Comparison of ENCODE assay signal across 9 mouse cellular contexts in the genomic region with DNA sequence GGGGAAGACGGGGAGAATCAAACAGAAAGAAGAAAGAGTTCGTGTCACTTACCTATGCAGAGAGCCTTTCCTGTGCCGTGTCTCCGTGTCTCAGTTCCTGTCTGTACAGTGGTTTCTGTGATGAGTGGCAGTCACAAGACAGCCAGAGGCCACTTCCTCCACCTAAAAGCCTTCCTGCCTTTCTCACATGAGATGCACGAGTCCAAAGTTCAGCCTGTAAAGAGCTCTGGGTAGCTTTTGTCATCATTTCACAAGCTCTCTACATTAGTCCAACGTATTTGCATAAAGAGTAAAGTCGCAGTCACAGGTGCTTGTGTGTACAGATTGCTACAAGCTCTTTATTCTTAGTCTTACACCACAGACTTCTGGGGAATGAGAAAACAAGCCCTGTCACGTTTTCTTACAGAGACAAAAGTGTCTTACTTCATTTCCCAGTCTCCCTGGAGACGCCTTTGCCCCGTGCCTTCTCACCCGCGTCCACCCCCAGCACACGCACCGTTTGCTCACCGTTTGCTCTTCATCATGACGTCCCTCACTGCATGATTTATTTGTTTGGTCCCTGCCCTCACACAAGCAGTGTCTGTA. TPM values are rescaled to one million over a fixed set of nuclear protein-coding genes. Genes with fewer than 3 reads are reported as not detected.
DNase-seq lines count a peak whose midpoint lies in the region; ATAC-seq and TF ChIP-seq lines count a peak whose summit lies in the region.
"Had no signal": no experiment of that assay in that cellular context is flagged by ENCODE, and none has a peak within 500 bp of the region (broad histone marks: within the 10 kb centered on the region; RNA-seq: fewer than 3 reads in every experiment).

Gene Hpgds (minus strand): TSS at position 288 of the 585 bp plus-strand sequence.

- H3K27ac ChIP-seq in gastrocnemius, adult 2 months, result no peak within 1 kb of the TSS
- H3K27ac ChIP-seq in kidney, embryonic 16.5 days (ENCODE audit: low read length), result peak within 1 kb of the TSS; percentile 17; the same call in 1 of the 2 replicates
- H3K27ac ChIP-seq in midbrain, embryonic 14.5 days (replicated peaks; ENCODE audit: low read depth, low read length), result no peak within 1 kb of the TSS
- H3K27ac ChIP-seq in thymus, adult 2 months (ENCODE audit: control insufficient read depth, insufficient read depth, low read length), result no peak within 1 kb of the TSS

- no peak within 1 kb of the TSS; the same call in 1 of the 2 replicates for H3K9ac ChIP-seq in kidney, embryonic 16.5 days (replicated peaks; ENCODE audit: low read length)
- no peak within 1 kb of the TSS for H3K9ac ChIP-seq in midbrain, embryonic 14.5 days (replicated peaks; ENCODE audit: low read length)

- no peaks in the 10 kb centered on the region for H3K27me3 ChIP-seq in kidney, embryonic 16.5 days (ENCODE audit: insufficient read depth, low read length)
- H3K27me3 ChIP-seq in midbrain, embryonic 14.5 days (ENCODE audit: control insufficient read depth, insufficient read depth, low read length), result no peaks in the 10 kb centered on the region
- no peaks in the 10 kb centered on the region for H3K27me3 ChIP-seq in thymus, adult 2 months (ENCODE audit: control insufficient read depth, insufficient read depth, low read length)

- no peak for TF ChIP-seq POLR2A in thymus, adult 2 months (IDR thresholded peaks at IDR 0.05; ENCODE audit: control insufficient read depth, extremely low read depth, insufficient read depth, low read length, poor library complexity)

- peaks cover 19% of the 10 kb centered on the region; the same call in 1 of the 2 replicates for H3K4me1 ChIP-seq in kidney, embryonic 16.5 days (ENCODE audit: insufficient read depth, low read length)
- peaks cover 20% of the 10 kb centered on the region for H3K4me1 ChIP-seq in midbrain, embryonic 14.5 days (ENCODE audit: control insufficient read depth, insufficient read depth, low read length)
- peaks cover 9% of the 10 kb centered on the region for H3K4me1 ChIP-seq in thymus, adult 2 months (replicated peaks; ENCODE audit: control insufficient read depth, insufficient read depth, low read length)

- 15% methylated on average over 16 of the region's 16 CpGs for WGBS in kidney, embryonic 16.5 days
- WGBS in midbrain, embryonic 14.5 days, result 12% methylated on average over 16 of the region's 16 CpGs
- 2% methylated on average over 16 of the region's 16 CpGs for WGBS in thymus, adult 2 months

- no peaks in the 10 kb centered on the region for H3K9me3 ChIP-seq in kidney, embryonic 16.5 days (ENCODE audit: low read length)
- no peaks in the 10 kb centered on the region for H3K9me3 ChIP-seq in midbrain, embryonic 14.5 days (ENCODE audit: control insufficient read depth, low read length)

- no peak for TF ChIP-seq CTCF in gastrocnemius, adult 2 months (IDR thresholded peaks at IDR 0.05)
- no peak for TF ChIP-seq CTCF in thymus, adult 2 months (IDR thresholded peaks at IDR 0.05; ENCODE audit: borderline replicate concordance, control insufficient read depth, extremely low read depth, insufficient read depth, low read length, poor library complexity)

- no peak for DNase-seq in gastrocnemius, adult 2 months
- no peak for DNase-seq in gastrocnemius, adult 18-20 months (ENCODE audit: low spot score)
- DNase-seq in brain, adult 2 months (ENCODE audit: low read depth, low spot score), result peak; percentile 43
- peak; percentile 30 for DNase-seq in midbrain, embryonic 14.5 days
- peak; percentile 46 for DNase-seq in thymus, adult 2 months
- DNase-seq in left cerebral cortex, adult 18-20 months (ENCODE audit: low spot score in 2 of 2), result no peak
- no peak for DNase-seq in testis, postnatal 14 days (ENCODE audit: low spot score)

- peak within 1 kb of the TSS; percentile 24; the same call in 1 of the 2 replicates for H3K4me3 ChIP-seq in gastrocnemius, adult 2 months
- no peak within 1 kb of the TSS for H3K4me3 ChIP-seq in kidney, embryonic 16.5 days (ENCODE audit: low read length)
- 0 out of 2 replicates have a peak within 1 kb of the TSS, but pooled peaks have one; percentile 5 for H3K4me3 ChIP-seq in midbrain, embryonic 14.5 days (replicated peaks; ENCODE audit: low read depth, low read length)
- H3K4me3 ChIP-seq in thymus, adult 2 months (ENCODE audit: control insufficient read depth, insufficient read depth, low read length), result no peak within 1 kb of the TSS

- intact Hi-C loops in gastrocnemius, adult 2 months (cut with DNase I), result no loop called here

- peak within 1 kb of the TSS; percentile 9 for H3K4me2 ChIP-seq in kidney, embryonic 16.5 days (replicated peaks; ENCODE audit: low read depth, low read length)
- peak within 1 kb of the TSS; percentile 42 for H3K4me2 ChIP-seq in midbrain, embryonic 14.5 days (ENCODE audit: low read length)

- peak; percentile 66; the same call in 1 of the 2 replicates for ATAC-seq in kidney, embryonic 16.5 days (ENCODE audit: low FRiP score, low TSS enrichment)
- 0 out of 2 replicates have a peak, but pooled peaks have one; percentile 10 for ATAC-seq in midbrain, embryonic 14.5 days (ENCODE audit: low FRiP score, low TSS enrichment)

- H3K36me3 ChIP-seq in kidney, embryonic 16.5 days (ENCODE audit: insufficient read depth, low read length), result no peaks in the 10 kb centered on the region
- H3K36me3 ChIP-seq in midbrain, embryonic 14.5 days (ENCODE audit: control insufficient read depth, insufficient read depth, low read length), result no peaks in the 10 kb centered on the region
- no peaks in the 10 kb centered on the region for H3K36me3 ChIP-seq in thymus, adult 2 months (ENCODE audit: control insufficient read depth, insufficient read depth, low read length)

RNA-seq across cellular contexts. Expression of gene Hpgds, which starts in this region (rescaled TPM):
- under 1 TPM; 0.20 TPM for total RNA-seq in gastrocnemius, adult 2 months (2021)
- under 1 TPM; 0.47 to 0.55 TPM for total RNA-seq in gastrocnemius, adult 18-20 months (2021)
- polyA plus RNA-seq in kidney, embryonic 16.5 days (2015; fragmentation: Nextera tagmentation; extraction: Ambion mirVana), result 2.2 and 4.0 TPM in 2 replicates
- polyA plus RNA-seq in midbrain, embryonic 14.5 days (2014; fragmentation: Nextera tagmentation; extraction: Ambion mirVana), result 3.8 and 6.1 TPM in 2 replicates
- 2.1 and 4.2 TPM in 2 replicates for polyA plus RNA-seq in thymus, adult 2 months (2012; rRNA removed)
- total RNA-seq in left cerebral cortex, adult 18-20 months (2021), result 1 to 10 TPM; 3.4 to 4.5 TPM
- total RNA-seq: MEL had no signal

Comparison
In these comparisons a context has a peak if more than half of its experiments do, and no peak if none do; other contexts are left out.
1. DNase-seq: peak in brain, adult 2 months (single experiment), midbrain, embryonic 14.5 days (single experiment) and thymus, adult 2 months (single experiment); none in gastrocnemius, adult 2 months (single experiment), gastrocnemius, adult 18-20 months (single experiment), left cerebral cortex, adult 18-20 months (0 of 2) and testis, postnatal 14 days (single experiment).
2. H3K4me3 ChIP-seq: peak in gastrocnemius, adult 2 months (single experiment) and midbrain, embryonic 14.5 days (single experiment); none in kidney, embryonic 16.5 days (single experiment) and thymus, adult 2 months (single experiment).